Mouse (Mus musculus) forebrain, postnatal 0 days (tissue): ENCODE results near the gene Pla2g2c. TPM values are rescaled to one million over a fixed set of nuclear protein-coding genes. Genes with fewer than 3 reads are reported as not detected.
A peak's percentile ranks its signal among the peaks of the same experiment; 100 is the strongest.

ENCODE experiments used
- ATAC-seq: fragments of 200-750 bp; cut with Nextera tagmentation; 2 replicates; pipeline ENCODE4 v1.8.0; 2017; ENCODE audit warnings: mild to moderate bottlenecking, moderate library complexity
- DNase-seq: peaks from one replicate; pipeline ENCODE4 v3.0.0-alpha.2; 2015
- H3K27ac ChIP-seq: fragments of 300-500 bp; sonication (generic); 2 replicates; pipeline ENCODE4 v1.5.1; 2014; ENCODE audit warnings: low read depth, mild to moderate bottlenecking, antibody characterized with exemption, low read length, moderate library complexity, mixed read lengths
- H3K27me3 ChIP-seq: fragments of 300-500 bp; sonication (generic); 2 replicates; pipeline ENCODE4 v1.6.1; 2014; ENCODE audit warnings: mild to moderate bottlenecking, low read length, mixed read lengths; ENCODE audit not compliant: insufficient read depth
- H3K36me3 ChIP-seq: fragments of 300-500 bp; sonication (generic); 2 replicates; pipeline ENCODE4 v1.6.1; 2014; ENCODE audit warnings: mild to moderate bottlenecking, moderate library complexity; ENCODE audit not compliant: insufficient read depth
- H3K4me1 ChIP-seq: fragments of 300-500 bp; sonication (generic); 2 replicates; pipeline ENCODE4 v1.6.1; 2014; ENCODE audit warnings: antibody characterized with exemption; ENCODE audit not compliant: insufficient read depth
- H3K4me2 ChIP-seq: fragments of 300-500 bp; sonication (generic); 2 replicates; pipeline ENCODE4 v1.6.1; 2014; ENCODE audit warnings: low read depth, mild to moderate bottlenecking, moderate library complexity
- H3K4me3 ChIP-seq: fragments of 300-500 bp; sonication (generic); 2 replicates; pipeline ENCODE4 v1.5.1; 2014; ENCODE audit warnings: low read depth, low read length, mixed read lengths
- H3K9ac ChIP-seq: fragments of 300-500 bp; sonication (generic); 2 replicates; pipeline ENCODE4 v1.6.1; 2014; ENCODE audit warnings: mild to moderate bottlenecking
- H3K9me3 ChIP-seq: fragments of 300-500 bp; sonication (generic); 2 replicates; pipeline ENCODE4 v1.6.1; 2016; ENCODE audit warnings: low read length
- CTCF ChIP-seq: sonication (generic); IDR thresholded peaks from 2 replicates; pipeline ENCODE4 v1.5.1; 2016; ENCODE audit warnings: antibody characterized with exemption, control low read depth, low read depth
- WGBS: fragments of 180-500 bp; shearing (Covaris S2); extraction: QIAGEN DNeasy Blood & Tissue Kit; methylation state at CpG from one replicate; pipeline ENCODE4 v1.1.7; 2014; 5-methylcytosine and 5-hydroxymethylcytosine counted together
- polyA plus RNA-seq: library from polyadenylated mRNA; unstranded; fragments of >200 nt; fragmentation: Nextera tagmentation; extraction: Ambion mirVana; gene quantifications from 2 replicates; pipeline ENCODE4 v1.2.1, GENCODE M21; 2015
- total RNA-seq: library from RNA; depleted of rRNA; stranded (reverse); fragments of >200 nt; gene quantifications from 2 replicates; pipeline ENCODE4 v1.2.3, GENCODE M21; 2014

Gene Pla2g2c
- total and polyA plus RNA-seq, 2 experiments from 2014 or later: 0.24 to 0.42 TPM

GRCm38 (mm10) chr4:138714186-138714585, 10.4 kb upstream of the Pla2g2c start:
- Histone ChIP-seq H3K9me3 (no peaks in the 10 kb centered on the region), H3K27ac (no peak overlapping the region), H3K27me3 (no peaks in the 10 kb centered on the region), H3K4me1 (peaks cover 16% of the 10 kb centered on the region), H3K4me3 (no peak overlapping the region), H3K4me2 (no peak overlapping the region), H3K9ac (no peak overlapping the region), H3K36me3 (no peaks in the 10 kb centered on the region)
- DNase-seq (no peak), ATAC-seq (no peak)
- TF ChIP-seq CTCF: no peak
- WGBS: 63% methylated on average over 1 of the region's 1 CpGs

- Histone ChIP-seq H3K4me3 (no peak overlapping the region), H3K4me2 (no peak overlapping the region), H3K4me1 (no peaks in the 10 kb centered on the region), H3K9ac (no peak overlapping the region), H3K9me3 (no peaks in the 10 kb centered on the region), H3K27ac (no peak overlapping the region), H3K36me3 (no peaks in the 10 kb centered on the region), H3K27me3 (no peaks in the 10 kb centered on the region)
- DNase-seq (no peak), ATAC-seq (no peak)
- WGBS: 92% methylated on average over 9 of the region's 9 CpGs
- no peak for TF ChIP-seq CTCF
Observed at GRCm38 (mm10) chr4:138716697-138717096, 7.9 kb upstream of the Pla2g2c start.

- ATAC-seq (no peak), DNase-seq (no peak)
- Histone ChIP-seq H3K4me3 (no peak overlapping the region), H3K4me1 (0 out of 2 replicates have a peak, but pooled peaks cover under 1% of the 10 kb centered on the region), H3K27ac (no peak overlapping the region), H3K36me3 (no peaks in the 10 kb centered on the region), H3K27me3 (no peaks in the 10 kb centered on the region), H3K9ac (no peak overlapping the region), H3K4me2 (no peak overlapping the region), H3K9me3 (no peaks in the 10 kb centered on the region)
- 85% methylated on average over 5 of the region's 5 CpGs for WGBS
- no peak for TF ChIP-seq CTCF
Observed at GRCm38 (mm10) chr4:138718586-138719263, 5.9 kb upstream of the Pla2g2c start.

GRCm38 (mm10) chr4:138719264-138719596, 5.4 kb upstream of the Pla2g2c start:
- no peaks in the 10 kb centered on the region for H3K9me3 ChIP-seq
- H3K9ac ChIP-seq: no peak overlapping the region
- H3K27me3 ChIP-seq: no peaks in the 10 kb centered on the region
- peaks cover 6% of the 10 kb centered on the region; the same call in 1 of the 2 replicates for H3K4me1 ChIP-seq
- no peak for TF ChIP-seq CTCF
- no peak overlapping the region for H3K4me3 ChIP-seq
- WGBS: 86% methylated on average over 5 of the region's 5 CpGs
- H3K4me2 ChIP-seq: no peak overlapping the region
- no peak for DNase-seq
- no peak for ATAC-seq
- no peak overlapping the region for H3K27ac ChIP-seq
- no peaks in the 10 kb centered on the region for H3K36me3 ChIP-seq

- WGBS: 54% methylated on average over 15 of the region's 15 CpGs
- Histone ChIP-seq H3K27ac (peak overlapping the region; percentile 21; the same call in 1 of the 2 replicates), H3K4me1 (peaks cover 17% of the 10 kb centered on the region; the same call in 1 of the 2 replicates), H3K27me3 (no peaks in the 10 kb centered on the region), H3K9ac (no peak overlapping the region), H3K9me3 (no peaks in the 10 kb centered on the region), H3K4me3 (no peak overlapping the region), H3K4me2 (no peak overlapping the region), H3K36me3 (no peaks in the 10 kb centered on the region)
- TF ChIP-seq CTCF: no peak
- no peak for ATAC-seq
- DNase-seq: no peak
Observed at GRCm38 (mm10) chr4:138723493-138724281, 905 bp upstream of the Pla2g2c start.

- DNase-seq (peak; percentile 65), ATAC-seq (peak; percentile 79)
- Histone ChIP-seq H3K9ac (0 out of 2 replicates have a peak overlapping the region, but pooled peaks have one; percentile 15), H3K27me3 (no peaks in the 10 kb centered on the region), H3K36me3 (no peaks in the 10 kb centered on the region), H3K4me3 (peak overlapping the region; percentile 12), H3K9me3 (no peaks in the 10 kb centered on the region), H3K4me1 (peaks cover 22% of the 10 kb centered on the region; the same call in 1 of the 2 replicates), H3K27ac (no peak overlapping the region), H3K4me2 (peak overlapping the region; percentile 36)
- 4% methylated on average over 13 of the region's 13 CpGs for WGBS
- TF ChIP-seq CTCF: no peak
Observed at GRCm38 (mm10) chr4:138725127-138725461, 502 bp downstream of the Pla2g2c start.

- 86% methylated on average over 5 of the region's 5 CpGs for WGBS
- no peak for ATAC-seq
- Histone ChIP-seq H3K4me1 (peaks cover 22% of the 10 kb centered on the region; the same call in 1 of the 2 replicates), H3K27me3 (no peaks in the 10 kb centered on the region), H3K4me2 (no peak overlapping the region), H3K9me3 (no peaks in the 10 kb centered on the region), H3K4me3 (no peak overlapping the region), H3K27ac (no peak overlapping the region), H3K9ac (no peak overlapping the region), H3K36me3 (no peaks in the 10 kb centered on the region)
- TF ChIP-seq CTCF: no peak
- DNase-seq: no peak
Observed at GRCm38 (mm10) chr4:138725751-138726150, 1.2 kb downstream of the Pla2g2c start.
